Mouse (Mus musculus) neural tube, embryonic 13.5 days (tissue): ENCODE results near the gene Mogat2. TPM values are rescaled to one million over a fixed set of nuclear protein-coding genes. Genes with fewer than 3 reads are reported as not detected.

Experiments used
- ATAC-seq: fragments of 200-750 bp; cut with Nextera tagmentation; 2 replicates; pipeline ENCODE4 v1.8.0; 2017; ENCODE audit warnings: low read depth, mild to moderate bottlenecking, moderate TSS enrichment, moderate library complexity
- H3K27ac ChIP-seq: fragments of 300-500 bp; sonication (generic); replicated peaks from 2 replicates; pipeline ENCODE4 v1.5.1; 2015; ENCODE audit warnings: moderate library complexity, mild to moderate bottlenecking, inconsistent platforms
- H3K27me3 ChIP-seq: fragments of 300-500 bp; sonication (generic); 2 replicates; pipeline ENCODE4 v1.6.1; 2015; ENCODE audit warnings: mild to moderate bottlenecking, inconsistent platforms
- H3K36me3 ChIP-seq: fragments of 300-500 bp; sonication (generic); 2 replicates; pipeline ENCODE4 v1.6.1; 2015; ENCODE audit warnings: mild to moderate bottlenecking, inconsistent platforms
- H3K4me1 ChIP-seq: fragments of 300-500 bp; sonication (generic); replicated peaks from 2 replicates; pipeline ENCODE4 v1.6.1; 2015; ENCODE audit warnings: inconsistent platforms
- H3K4me2 ChIP-seq: fragments of 300-500 bp; sonication (generic); 2 replicates; pipeline ENCODE4 v1.6.1; 2015; ENCODE audit warnings: inconsistent platforms, mild to moderate bottlenecking, moderate library complexity
- H3K4me3 ChIP-seq: fragments of 300-500 bp; sonication (generic); 2 replicates; pipeline ENCODE4 v1.5.1; 2015; ENCODE audit warnings: mild to moderate bottlenecking, inconsistent platforms
- H3K9ac ChIP-seq: fragments of 300-500 bp; sonication (generic); 2 replicates; pipeline ENCODE4 v1.6.1; 2015; ENCODE audit warnings: moderate library complexity, mild to moderate bottlenecking, inconsistent platforms
- H3K9me3 ChIP-seq: fragments of 300-500 bp; sonication (generic); 2 replicates; pipeline ENCODE4 v1.6.1; 2016; ENCODE audit warnings: inconsistent platforms
- WGBS: fragments of 180-500 bp; shearing (Covaris S2); methylation state at CpG from one replicate; pipeline ENCODE4 v1.1.7; 2015; 5-methylcytosine and 5-hydroxymethylcytosine counted together
- polyA plus RNA-seq: library from polyadenylated mRNA; unstranded; fragments of >200 nt; fragmentation: Nextera tagmentation; extraction: Ambion mirVana; gene quantifications from 2 replicates; pipeline ENCODE4 v1.2.1, GENCODE M21; 2015

The Mogat2 gene
- polyA plus RNA-seq, 1 experiment from 2014 or later: 2.8 TPM

DNA sequence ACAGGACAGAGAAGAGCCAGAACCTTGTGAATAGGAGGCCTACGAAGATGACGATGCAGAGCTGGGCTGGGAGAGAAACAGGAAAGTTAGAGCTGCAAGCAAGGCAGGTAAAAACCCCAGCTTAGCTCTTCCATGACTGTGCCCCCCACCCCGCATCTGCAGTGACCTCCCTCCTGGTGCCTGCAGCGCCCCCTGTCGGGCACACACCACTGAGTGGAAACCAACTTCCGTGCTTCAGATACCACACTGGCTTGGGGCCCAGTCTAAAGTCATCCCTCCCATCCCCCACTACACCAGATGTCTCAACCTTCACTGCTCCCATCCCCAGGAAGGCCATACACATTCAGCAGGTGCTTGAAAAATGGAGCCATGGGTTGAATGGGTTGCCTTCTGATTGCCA is 5.8 kb downstream of the Mogat2 start:
- no peak overlapping the region for H3K9ac ChIP-seq
- 83% methylated on average over 6 of the region's 6 CpGs for WGBS
- no peak overlapping the region for H3K4me3 ChIP-seq

DNA sequence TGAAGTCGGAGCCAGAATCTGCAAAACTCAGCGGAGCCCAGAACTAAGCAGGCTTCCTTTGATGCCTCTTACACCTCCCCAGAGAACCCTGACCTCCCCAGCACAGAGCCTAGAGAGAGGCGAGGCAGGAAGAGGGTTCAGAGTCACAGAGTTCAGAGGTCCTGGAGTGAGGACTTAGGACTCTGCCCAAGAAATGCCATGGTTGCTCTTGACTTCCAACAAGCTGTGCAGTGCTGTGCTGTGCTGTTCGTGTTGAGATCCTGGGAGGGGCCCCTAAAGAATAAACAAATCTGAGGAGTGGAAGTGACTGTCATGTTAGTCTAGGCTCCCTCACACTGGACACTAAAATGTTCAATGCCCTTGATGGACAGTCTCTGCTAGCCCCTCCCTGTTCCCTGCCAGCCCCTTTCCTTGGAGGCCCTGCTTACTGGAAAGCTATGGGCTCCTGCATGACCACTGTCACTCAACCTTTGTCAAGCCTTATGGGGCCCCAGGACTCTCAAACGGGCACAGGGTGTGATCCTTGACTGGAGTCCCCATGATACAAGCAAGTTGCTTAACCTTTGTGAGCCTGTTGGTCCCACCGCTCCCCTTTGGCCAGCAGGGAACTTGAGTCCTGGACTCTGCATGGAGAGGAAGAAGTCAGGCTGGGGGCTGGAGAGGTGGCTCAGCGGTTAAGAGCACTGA is 8.2 kb downstream of the Mogat2 start:
- Histone ChIP-seq H3K27ac (no peak overlapping the region), H3K27me3 (no peaks in the 10 kb centered on the region), H3K9me3 (no peaks in the 10 kb centered on the region), H3K4me2 (no peak overlapping the region), H3K9ac (no peak overlapping the region), H3K36me3 (no peaks in the 10 kb centered on the region), H3K4me1 (no peaks in the 10 kb centered on the region), H3K4me3 (no peak overlapping the region)
- 78% methylated on average over 7 of the region's 7 CpGs for WGBS
- ATAC-seq: no peak

More for the DNA sequence above, 5.8 kb downstream of the Mogat2 start:
- H3K36me3 ChIP-seq: no peaks in the 10 kb centered on the region
- peaks cover 8% of the 10 kb centered on the region for H3K4me1 ChIP-seq
- no peak for ATAC-seq
- peaks cover 6% of the 10 kb centered on the region for H3K27me3 ChIP-seq
- H3K27ac ChIP-seq: no peak overlapping the region
- no peaks in the 10 kb centered on the region for H3K9me3 ChIP-seq
- H3K4me2 ChIP-seq: no peak overlapping the region

DNA sequence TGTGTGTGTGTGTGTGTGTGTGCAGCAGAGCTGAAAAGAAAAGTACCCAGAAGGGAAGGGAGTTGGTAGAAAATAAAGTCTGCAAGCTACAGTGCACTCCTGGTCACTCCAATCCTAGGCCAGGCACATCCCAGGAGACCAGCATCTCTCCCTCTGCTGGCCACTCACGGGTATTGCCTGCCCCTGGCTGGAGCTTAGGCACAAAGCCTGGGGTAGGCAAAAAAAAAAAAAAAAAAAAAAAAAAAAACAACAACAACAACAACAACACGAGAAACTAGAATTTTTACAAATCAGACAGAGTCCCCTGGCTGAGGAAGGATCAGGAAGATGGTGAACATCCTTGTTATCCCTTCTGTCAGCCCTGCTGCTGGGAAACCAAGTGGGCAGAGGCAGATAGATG is 9.0 kb downstream of the Mogat2 start:
- Histone ChIP-seq H3K9me3 (no peaks in the 10 kb centered on the region), H3K4me1 (no peaks in the 10 kb centered on the region), H3K9ac (no peak overlapping the region), H3K36me3 (no peaks in the 10 kb centered on the region), H3K4me2 (no peak overlapping the region), H3K4me3 (no peak overlapping the region), H3K27me3 (no peaks in the 10 kb centered on the region), H3K27ac (no peak overlapping the region)
- 18% methylated on average over 2 of the region's 2 CpGs for WGBS
- ATAC-seq: no peak

DNA sequence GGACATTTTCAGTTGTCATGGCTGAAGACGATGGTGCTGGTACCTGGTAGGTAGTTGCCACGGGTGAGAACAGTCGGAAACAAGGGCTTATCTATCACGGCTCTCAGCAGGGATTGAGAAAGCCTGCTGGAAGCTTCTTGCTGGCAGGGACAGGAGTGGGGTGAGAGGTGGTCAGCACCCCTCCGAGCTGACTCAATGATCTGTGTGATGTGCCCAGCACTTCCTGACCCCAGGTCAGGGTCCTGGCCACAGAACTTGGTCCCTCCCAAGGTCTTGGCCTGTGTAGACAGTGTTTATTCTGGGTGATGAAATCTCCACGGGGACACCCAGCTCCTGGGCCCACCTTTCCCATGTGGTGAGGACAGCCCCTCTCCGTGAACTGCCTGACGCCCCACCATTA is 9.6 kb downstream of the Mogat2 start:
- H3K4me3 ChIP-seq: no peak overlapping the region
- no peak; the same call in 1 of the 2 replicates for ATAC-seq

DNA sequence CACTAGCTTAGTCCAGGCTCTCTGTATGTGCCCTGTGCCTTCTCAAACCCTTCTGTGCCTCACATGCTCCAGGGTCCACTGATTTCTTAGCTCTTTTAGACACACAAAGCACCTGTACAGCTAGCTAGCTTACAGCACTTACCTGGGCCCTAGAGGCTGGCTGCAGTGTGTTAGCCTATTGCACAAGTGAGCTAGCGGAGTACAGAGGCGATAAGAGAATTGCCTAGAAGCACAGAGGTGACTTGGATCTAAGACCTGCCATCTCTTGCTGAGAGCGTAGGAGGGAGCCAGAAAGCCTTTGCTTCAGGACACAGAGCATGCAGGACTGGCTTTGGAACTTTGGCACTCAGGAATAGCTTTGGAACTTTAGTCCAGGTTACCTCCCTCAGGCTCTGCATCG is 11.2 kb downstream of the Mogat2 start:
- Histone ChIP-seq H3K36me3 (no peaks in the 10 kb centered on the region), H3K9ac (no peak overlapping the region), H3K4me1 (no peaks in the 10 kb centered on the region), H3K27me3 (no peaks in the 10 kb centered on the region), H3K9me3 (no peaks in the 10 kb centered on the region), H3K27ac (no peak overlapping the region), H3K4me3 (no peak overlapping the region), H3K4me2 (no peak overlapping the region)
- 90% methylated on average over 4 of the region's 4 CpGs for WGBS
- ATAC-seq: no peak

More for the DNA sequence above, 9.6 kb downstream of the Mogat2 start:
- no peaks in the 10 kb centered on the region for H3K9me3 ChIP-seq
- no peaks in the 10 kb centered on the region for H3K4me1 ChIP-seq
- no peaks in the 10 kb centered on the region for H3K36me3 ChIP-seq
- H3K27ac ChIP-seq: no peak overlapping the region
- no peak overlapping the region for H3K4me2 ChIP-seq
- no peaks in the 10 kb centered on the region for H3K27me3 ChIP-seq
- no peak overlapping the region for H3K9ac ChIP-seq
- WGBS: 75% methylated on average over 8 of the region's 8 CpGs

DNA sequence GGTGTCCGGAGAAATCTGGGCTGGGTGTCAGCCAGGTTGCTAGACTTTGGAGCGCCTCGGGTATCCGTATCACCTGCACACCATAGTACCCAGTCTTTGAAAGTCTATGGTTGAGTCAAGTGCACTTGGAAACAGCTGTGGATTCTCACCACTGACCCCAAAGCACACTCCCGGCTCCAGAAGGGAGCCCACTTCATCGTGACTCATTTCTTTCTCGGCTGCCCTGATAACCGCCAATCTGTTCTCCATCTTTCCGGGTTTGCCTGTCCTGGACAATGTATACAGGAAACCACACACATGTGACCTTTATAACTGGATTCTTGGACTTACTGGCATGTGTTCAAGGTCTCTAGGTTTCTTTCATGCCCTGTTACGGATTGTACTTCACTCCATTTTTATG is 11.8 kb downstream of the Mogat2 start:
- ATAC-seq: no peak
- Histone ChIP-seq H3K27me3 (no peaks in the 10 kb centered on the region), H3K9me3 (no peaks in the 10 kb centered on the region), H3K4me3 (no peak overlapping the region), H3K27ac (no peak overlapping the region), H3K4me2 (no peak overlapping the region), H3K4me1 (no peaks in the 10 kb centered on the region), H3K36me3 (no peaks in the 10 kb centered on the region), H3K9ac (no peak overlapping the region)
- WGBS: 93% methylated on average over 10 of the region's 10 CpGs

DNA sequence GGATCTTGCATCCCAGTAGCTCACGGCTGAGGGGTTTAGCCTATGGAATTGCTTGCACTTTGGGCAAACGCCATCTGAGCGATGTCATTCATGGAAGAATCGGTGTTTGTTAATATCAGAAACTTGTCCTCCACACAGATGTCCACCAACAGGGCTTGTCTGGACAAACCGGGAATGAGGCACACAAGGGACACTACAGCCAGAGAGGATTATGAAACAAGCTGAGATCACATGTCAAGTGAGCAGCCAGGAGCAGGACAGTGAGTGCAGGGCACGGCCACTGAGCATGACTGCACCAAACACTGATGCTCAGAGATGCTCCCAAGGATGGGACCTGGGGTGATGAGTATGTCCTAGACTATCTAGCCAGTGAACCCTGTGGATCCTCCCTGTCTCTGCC is 13.0 kb downstream of the Mogat2 start:
- Histone ChIP-seq H3K9me3 (no peaks in the 10 kb centered on the region), H3K9ac (no peak overlapping the region), H3K36me3 (no peaks in the 10 kb centered on the region), H3K27me3 (no peaks in the 10 kb centered on the region), H3K27ac (no peak overlapping the region), H3K4me1 (no peaks in the 10 kb centered on the region), H3K4me2 (no peak overlapping the region), H3K4me3 (no peak overlapping the region)
- no peak for ATAC-seq
- 85% methylated on average over 6 of the region's 6 CpGs for WGBS

DNA sequence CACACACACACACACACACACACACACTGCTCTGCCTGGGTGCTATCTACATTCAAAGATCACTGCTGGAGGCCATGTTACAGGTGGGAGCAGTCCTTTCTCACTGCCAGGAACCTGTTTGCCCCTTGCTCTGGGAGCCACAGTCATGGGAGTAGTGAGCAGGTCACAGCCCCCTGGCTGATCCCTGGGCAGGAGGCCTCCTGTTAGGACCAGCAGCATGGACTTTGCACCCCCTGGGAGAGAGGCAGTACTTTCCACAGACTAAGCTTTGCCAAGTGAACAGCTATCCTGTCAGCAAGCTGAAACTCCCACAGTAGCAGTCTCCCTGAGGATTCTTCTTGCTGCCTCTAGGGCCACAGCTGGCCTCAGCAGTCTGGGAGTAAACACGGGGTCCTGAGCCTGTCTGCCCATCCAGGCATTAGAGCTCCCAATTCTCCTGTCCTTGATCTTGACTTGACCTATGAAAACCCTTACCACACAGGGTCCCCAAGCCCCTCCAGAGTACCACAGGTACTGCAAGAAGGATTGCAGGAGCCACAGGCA is 13.7 kb downstream of the Mogat2 start:
- H3K4me3 ChIP-seq: no peak overlapping the region
- WGBS: 75% methylated on average over 1 of the region's 1 CpGs
- ATAC-seq: no peak

DNA sequence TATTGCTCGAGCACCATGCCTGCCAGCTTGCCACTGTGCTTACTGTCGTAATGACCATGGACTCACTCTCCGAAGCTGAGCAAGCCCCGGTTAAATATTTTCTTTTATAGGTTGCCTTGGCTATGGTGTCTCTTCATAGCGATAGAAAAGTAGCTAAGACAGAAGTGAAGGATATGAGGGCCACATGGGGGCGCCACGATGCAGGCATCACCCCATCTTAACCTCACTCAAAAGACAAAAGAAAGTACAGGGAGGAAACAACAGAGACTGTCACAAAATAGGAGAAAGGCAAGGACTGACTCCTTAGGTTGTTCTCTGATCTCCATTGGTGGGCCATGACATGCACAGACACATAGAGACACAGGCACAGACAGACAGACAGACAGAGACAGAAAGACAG is 14.2 kb downstream of the Mogat2 start:
- Histone ChIP-seq H3K27ac (no peak overlapping the region), H3K9ac (no peak overlapping the region)
- WGBS: 73% methylated on average over 7 of the region's 7 CpGs

More for the DNA sequence above, 13.7 kb downstream of the Mogat2 start:
- Histone ChIP-seq H3K9ac (no peak overlapping the region), H3K27ac (no peak overlapping the region), H3K4me2 (no peak overlapping the region), H3K9me3 (no peaks in the 10 kb centered on the region), H3K4me1 (no peaks in the 10 kb centered on the region), H3K27me3 (no peaks in the 10 kb centered on the region), H3K36me3 (no peaks in the 10 kb centered on the region)

DNA sequence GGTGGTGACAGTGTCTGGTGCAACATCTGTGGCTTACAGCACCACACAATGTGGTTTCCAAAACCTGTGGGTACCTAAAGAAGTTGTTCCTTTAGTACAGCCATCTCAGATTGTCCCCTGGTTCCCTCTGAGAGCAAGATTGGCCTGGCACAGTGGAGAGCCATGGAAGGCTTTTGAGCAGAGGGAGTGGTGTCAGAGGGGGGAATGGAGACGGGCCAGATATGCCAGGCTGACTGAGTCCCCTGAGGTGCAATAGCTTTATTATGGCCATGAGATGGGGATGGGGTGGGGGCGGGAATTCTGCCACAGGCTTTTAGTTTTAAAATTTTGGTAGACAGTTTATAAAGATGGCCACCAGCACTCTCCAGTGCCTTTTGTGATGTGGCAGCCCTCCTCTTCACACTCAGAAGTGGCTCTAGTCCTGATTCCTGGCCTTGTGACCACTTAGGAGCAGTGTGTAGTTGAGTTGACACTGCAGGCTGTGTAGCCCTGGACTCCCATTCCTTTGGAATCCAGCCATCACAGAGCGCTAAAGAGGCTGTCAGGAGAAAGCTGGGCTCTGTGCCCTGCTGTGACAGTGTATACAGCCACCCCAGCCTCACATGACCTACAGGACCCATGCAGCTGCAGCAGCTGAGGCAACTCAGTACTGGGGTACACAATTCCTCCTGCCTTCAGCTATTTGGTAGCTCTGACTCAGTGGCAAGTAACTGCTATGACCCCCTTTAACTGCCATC is 20.9 kb downstream of the Mogat2 start:
- no peak overlapping the region for H3K9ac ChIP-seq
- no peaks in the 10 kb centered on the region for H3K36me3 ChIP-seq
- WGBS: 52% methylated on average over 3 of the region's 3 CpGs
- peaks cover 14% of the 10 kb centered on the region for H3K4me1 ChIP-seq
- no peaks in the 10 kb centered on the region for H3K9me3 ChIP-seq
- no peaks in the 10 kb centered on the region for H3K27me3 ChIP-seq
- H3K27ac ChIP-seq: no peak overlapping the region
- no peak overlapping the region for H3K4me2 ChIP-seq
- no peak overlapping the region for H3K4me3 ChIP-seq
- ATAC-seq: peak; percentile 80; the same call in 1 of the 2 replicates

More for the DNA sequence above, 14.2 kb downstream of the Mogat2 start:
- Histone ChIP-seq H3K4me3 (no peak overlapping the region), H3K4me1 (no peaks in the 10 kb centered on the region), H3K9me3 (no peaks in the 10 kb centered on the region), H3K27me3 (no peaks in the 10 kb centered on the region), H3K4me2 (no peak overlapping the region), H3K36me3 (no peaks in the 10 kb centered on the region)
- no peak for ATAC-seq

DNA sequence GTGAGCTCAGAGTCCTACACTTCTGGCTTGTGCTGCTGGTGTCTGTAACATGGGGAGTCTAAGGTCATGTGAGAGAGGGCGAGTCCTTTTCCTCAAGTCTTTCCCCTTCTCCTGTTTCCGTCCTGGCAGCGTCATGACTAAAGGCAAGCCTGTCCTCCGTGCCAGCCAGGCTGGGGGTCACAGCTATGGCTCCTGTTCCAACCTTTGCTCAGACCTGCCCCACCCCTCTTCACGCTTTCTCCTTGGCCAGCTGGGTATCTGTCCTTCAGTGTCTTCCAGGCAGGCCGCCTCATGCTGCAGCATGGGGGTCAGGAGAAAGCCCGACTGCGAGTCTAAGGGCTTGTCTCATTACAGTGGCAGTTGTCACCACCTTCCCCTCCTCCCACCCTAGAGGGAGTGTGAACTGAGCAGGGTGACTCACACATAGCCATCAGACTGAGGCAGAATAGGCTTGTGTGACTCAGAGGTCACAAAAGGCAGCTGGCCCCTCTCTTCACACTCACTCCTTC is 23.0 kb downstream of the Mogat2 start:
- no peak overlapping the region for H3K4me2 ChIP-seq
- 0 out of 2 replicates have a peak, but pooled peaks cover 4% of the 10 kb centered on the region for H3K9me3 ChIP-seq
- no peaks in the 10 kb centered on the region for H3K36me3 ChIP-seq
- H3K27ac ChIP-seq: no peak overlapping the region
- H3K9ac ChIP-seq: no peak overlapping the region
- no peak overlapping the region for H3K4me3 ChIP-seq
- peaks cover 14% of the 10 kb centered on the region for H3K4me1 ChIP-seq
- WGBS: 73% methylated on average over 8 of the region's 8 CpGs
- ATAC-seq: no peak
- no peaks in the 10 kb centered on the region for H3K27me3 ChIP-seq

DNA sequence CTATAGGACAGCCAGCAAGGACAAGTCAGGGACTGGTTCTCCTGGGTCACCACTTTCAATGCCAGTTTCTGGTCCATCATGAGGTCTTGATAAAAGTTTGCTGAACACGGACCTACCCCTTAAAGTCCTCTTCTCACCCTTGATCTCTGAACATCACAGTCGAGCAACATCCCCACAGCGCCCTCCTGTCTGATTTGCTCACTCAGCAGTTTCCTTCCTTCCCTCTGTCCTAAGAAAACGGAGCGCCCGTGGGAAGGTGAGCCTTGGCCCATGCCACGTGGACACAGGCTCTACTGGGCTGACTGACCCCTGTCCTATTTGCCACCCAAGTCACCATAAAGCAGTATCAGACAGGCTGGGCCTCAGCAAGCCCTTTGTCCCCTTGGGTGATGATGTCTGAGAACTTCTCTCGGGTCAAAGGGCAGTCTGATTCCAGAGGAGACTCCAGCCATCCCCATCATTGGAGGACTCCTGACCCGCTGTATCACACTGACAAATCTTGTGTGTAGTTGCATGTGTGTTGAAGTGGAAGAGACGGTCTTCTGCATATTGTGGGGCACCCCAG is 23.7 kb downstream of the Mogat2 start:
- H3K27ac ChIP-seq: no peak overlapping the region
- no peak overlapping the region for H3K4me3 ChIP-seq
- ATAC-seq: no peak
- WGBS: 84% methylated on average over 10 of the region's 10 CpGs
- H3K4me2 ChIP-seq: no peak overlapping the region
- no peak overlapping the region for H3K9ac ChIP-seq
- H3K4me1 ChIP-seq: peaks cover 14% of the 10 kb centered on the region
- H3K9me3 ChIP-seq: 0 out of 2 replicates have a peak, but pooled peaks cover 4% of the 10 kb centered on the region
- no peaks in the 10 kb centered on the region for H3K27me3 ChIP-seq
- H3K36me3 ChIP-seq: no peaks in the 10 kb centered on the region
